In the genomic region with DNA sequence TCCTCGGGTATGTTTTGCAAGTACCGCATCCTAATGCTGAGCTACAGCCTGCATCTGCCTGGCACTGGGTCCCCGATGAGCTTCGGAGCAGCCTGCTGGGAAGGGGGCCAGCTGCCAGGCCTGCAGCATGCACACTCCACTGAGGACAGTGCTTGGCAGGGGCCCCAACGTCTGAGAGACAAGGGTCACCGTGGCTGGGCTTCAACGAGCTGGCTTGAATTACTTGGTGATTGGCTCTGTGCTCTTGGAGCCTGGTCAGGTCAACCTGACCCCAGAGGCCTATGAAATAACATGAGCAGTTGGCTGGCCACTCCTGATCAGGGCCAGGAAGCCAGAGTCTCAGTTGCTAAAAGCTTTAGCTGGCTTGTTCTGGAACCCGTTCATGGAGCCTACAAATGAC, we compare ENCODE assay signal across 10 mouse cellular contexts.
DNase-seq lines count a peak whose midpoint lies in the region; ATAC-seq and TF ChIP-seq lines count a peak whose summit lies in the region.
"Had no signal": no experiment of that assay in that cellular context is flagged by ENCODE, and none has a peak within 500 bp of the region (broad histone marks: within the 10 kb centered on the region; RNA-seq: fewer than 3 reads in every experiment).

No protein-coding gene starts in this region.

- no peak for TF ChIP-seq CTCF in stomach, postnatal 0 days (IDR thresholded peaks at IDR 0.05; ENCODE audit: low read depth)

- WGBS in midbrain, embryonic 14.5 days = 65% methylated on average over 8 of the region's 8 CpGs
- 70% methylated on average over 8 of the region's 8 CpGs for WGBS in midbrain, embryonic 11.5 days
- 37% methylated on average over 8 of the region's 8 CpGs for WGBS in heart, embryonic 14.5 days
- 50% methylated on average over 8 of the region's 8 CpGs for WGBS in stomach, postnatal 0 days

- no peak overlapping the region for H3K4me2 ChIP-seq in midbrain, embryonic 14.5 days (ENCODE audit: low read length)
- H3K4me2 ChIP-seq in midbrain, embryonic 11.5 days = no peak overlapping the region
- no peak overlapping the region for H3K4me2 ChIP-seq in heart, embryonic 14.5 days (ENCODE audit: low read length)
- no peak overlapping the region for H3K4me2 ChIP-seq in stomach, postnatal 0 days (replicated peaks; ENCODE audit: low read depth)
- H3K4me2 ChIP-seq: heart, embryonic 13.5 days had no signal

- ATAC-seq in midbrain, embryonic 14.5 days (ENCODE audit: low FRiP score, low TSS enrichment) = peak; percentile 34; the same call in 1 of the 2 replicates
- no peak for ATAC-seq in midbrain, embryonic 11.5 days (ENCODE audit: low FRiP score)
- peak; percentile 55 for ATAC-seq in heart, embryonic 14.5 days (ENCODE audit: insufficient number of reproducible peaks, insufficient read depth, low FRiP score, low read depth)
- no peak for ATAC-seq in stomach, postnatal 0 days (ENCODE audit: low FRiP score, low TSS enrichment)
- no peak for ATAC-seq in inflammation-experienced regulatory T-cells, adult 6 months
- ATAC-seq: Patski had no signal

- 0 out of 2 replicates have a peak, but pooled peaks cover 3% of the 10 kb centered on the region for H3K4me1 ChIP-seq in midbrain, embryonic 14.5 days (ENCODE audit: control insufficient read depth, insufficient read depth, low read length)
- no peaks in the 10 kb centered on the region for H3K4me1 ChIP-seq in midbrain, embryonic 11.5 days (ENCODE audit: control insufficient read depth, insufficient read depth, low read length)
- H3K4me1 ChIP-seq in heart, embryonic 14.5 days (ENCODE audit: control insufficient read depth in 2 of 2, insufficient read depth in 2 of 2, low read length in 2 of 2) = peaks cover 6 to 9% of the 10 kb centered on the region in 2 experiments; a peak in 3 of 4 replicates
- no peaks in the 10 kb centered on the region for H3K4me1 ChIP-seq in stomach, postnatal 0 days (replicated peaks; ENCODE audit: control insufficient read depth, insufficient read depth)

- H3K9me3 ChIP-seq in midbrain, embryonic 14.5 days (ENCODE audit: control insufficient read depth, low read length) = no peaks in the 10 kb centered on the region
- no peaks in the 10 kb centered on the region for H3K9me3 ChIP-seq in midbrain, embryonic 11.5 days (ENCODE audit: control insufficient read depth, low read length)
- H3K9me3 ChIP-seq in heart, embryonic 14.5 days (ENCODE audit: control insufficient read depth, low read length) = no peaks in the 10 kb centered on the region
- no peaks in the 10 kb centered on the region for H3K9me3 ChIP-seq in stomach, postnatal 0 days (ENCODE audit: control insufficient read depth, low read length)
- H3K9me3 ChIP-seq: heart, embryonic 13.5 days had no signal

- H3K27ac ChIP-seq in midbrain, embryonic 14.5 days (replicated peaks; ENCODE audit: low read depth, low read length) = no peak overlapping the region
- H3K27ac ChIP-seq in midbrain, embryonic 11.5 days (ENCODE audit: low read depth, low read length) = no peak overlapping the region
- no peak overlapping the region for H3K27ac ChIP-seq in heart, embryonic 14.5 days (replicated peaks in 1 of 2; ENCODE audit: control insufficient read depth in 1 of 2, insufficient read depth in 1 of 2, low read depth in 2 of 2, low read length in 2 of 2)
- H3K27ac ChIP-seq in stomach, postnatal 0 days (replicated peaks) = no peak overlapping the region
- H3K27ac ChIP-seq: heart, embryonic 13.5 days had no signal

- TF ChIP-seq EP300 in stomach, postnatal 0 days (optimal IDR thresholded peaks at IDR 0.05) = no peak

- peak; percentile 64 for DNase-seq in midbrain, embryonic 14.5 days
- no peak for DNase-seq in midbrain, embryonic 11.5 days (ENCODE audit: low spot score, missing footprints)
- DNase-seq in cerebellum, postnatal 36 days = peak; percentile 34 to 53
- peak; percentile 30 for DNase-seq in layer of hippocampus, adult 9-10 months (ENCODE audit: low spot score)
- peak; percentile 34 to 81 for DNase-seq in lung, postnatal 4 days
- no peak for DNase-seq in stomach, postnatal 0 days (ENCODE audit: low spot score)

- no peak overlapping the region for H3K9ac ChIP-seq in midbrain, embryonic 14.5 days (replicated peaks; ENCODE audit: low read length)
- H3K9ac ChIP-seq in midbrain, embryonic 11.5 days (ENCODE audit: low read length) = no peak overlapping the region
- no peak overlapping the region for H3K9ac ChIP-seq in heart, embryonic 14.5 days (ENCODE audit: low read length)
- H3K9ac ChIP-seq in stomach, postnatal 0 days (ENCODE audit: low read length) = no peak overlapping the region
- H3K9ac ChIP-seq: heart, embryonic 13.5 days had no signal

- no peak overlapping the region for H3K4me3 ChIP-seq in midbrain, embryonic 14.5 days (replicated peaks; ENCODE audit: low read depth, low read length)
- H3K4me3 ChIP-seq in midbrain, embryonic 11.5 days (ENCODE audit: low read depth, low read length) = no peak overlapping the region
- no peak overlapping the region for H3K4me3 ChIP-seq in heart, embryonic 14.5 days (ENCODE audit: control insufficient read depth in 1 of 2, insufficient read depth in 1 of 2, low read depth in 1 of 2, low read length in 2 of 2)
- H3K4me3 ChIP-seq in stomach, postnatal 0 days (ENCODE audit: low read depth, low read length) = no peak overlapping the region
- H3K4me3 ChIP-seq: heart, embryonic 13.5 days had no signal

- no peaks in the 10 kb centered on the region for H3K27me3 ChIP-seq in midbrain, embryonic 14.5 days (ENCODE audit: control insufficient read depth, insufficient read depth, low read length)
- H3K27me3 ChIP-seq in midbrain, embryonic 11.5 days (ENCODE audit: control insufficient read depth, insufficient read depth, low read length) = no peaks in the 10 kb centered on the region
- H3K27me3 ChIP-seq in heart, embryonic 14.5 days (ENCODE audit: control insufficient read depth, insufficient read depth, low read length) = peaks cover 53% of the 10 kb centered on the region
- no peaks in the 10 kb centered on the region for H3K27me3 ChIP-seq in stomach, postnatal 0 days (ENCODE audit: control insufficient read depth, insufficient read depth, low read length)

- no peaks in the 10 kb centered on the region for H3K36me3 ChIP-seq in midbrain, embryonic 14.5 days (ENCODE audit: control insufficient read depth, insufficient read depth, low read length)
- no peaks in the 10 kb centered on the region for H3K36me3 ChIP-seq in midbrain, embryonic 11.5 days (ENCODE audit: control insufficient read depth, insufficient read depth, low read length)
- H3K36me3 ChIP-seq in heart, embryonic 14.5 days (ENCODE audit: control insufficient read depth, insufficient read depth, low read length) = no peaks in the 10 kb centered on the region
- H3K36me3 ChIP-seq in stomach, postnatal 0 days (ENCODE audit: control insufficient read depth, insufficient read depth, low read length) = no peaks in the 10 kb centered on the region
- H3K36me3 ChIP-seq: heart, embryonic 13.5 days had no signal

Comparison
In these comparisons a context has a peak if more than half of its experiments do, and no peak if none do; other contexts are left out.
1. ATAC-seq: peak in midbrain, embryonic 14.5 days (single experiment) and heart, embryonic 14.5 days (single experiment); none in midbrain, embryonic 11.5 days (single experiment), stomach, postnatal 0 days (single experiment) and inflammation-experienced regulatory T-cells, adult 6 months (single experiment).
2. DNase-seq: peak in midbrain, embryonic 14.5 days (single experiment), cerebellum, postnatal 36 days (2 of 2), layer of hippocampus, adult 9-10 months (single experiment) and lung, postnatal 4 days (2 of 2); none in midbrain, embryonic 11.5 days (single experiment) and stomach, postnatal 0 days (single experiment).